Mouse (Mus musculus): ENCODE data around the gene E2f8.

DNA sequence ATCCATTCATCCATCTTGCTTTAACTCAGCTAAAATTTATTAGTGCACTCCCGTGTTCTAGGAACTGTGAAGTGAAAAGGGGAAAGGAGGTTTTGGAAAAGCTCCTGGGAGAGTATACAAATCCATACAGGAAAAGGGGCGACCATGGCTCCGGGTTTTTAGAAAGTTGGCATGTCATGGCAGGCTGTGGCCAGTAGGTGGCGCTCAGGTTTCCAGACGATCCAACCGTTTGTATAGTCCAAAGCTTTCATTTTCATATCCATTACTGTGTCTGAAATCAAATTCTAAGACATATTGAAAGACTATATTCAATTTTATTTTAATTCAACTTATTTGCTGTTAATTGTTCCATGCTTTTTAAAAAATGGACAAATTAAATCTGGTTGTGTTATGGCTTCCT, 12.8 kb upstream of the E2f8 start:
- no peak for TF ChIP-seq ZNF384 (IDR thresholded peaks at IDR 0.05; ENCODE audit: low read depth, low read length)
- TF ChIP-seq ZC3H11A (IDR thresholded peaks at IDR 0.05; ENCODE audit: borderline replicate concordance, low read depth, low read length), result no peak
- no peak for TF ChIP-seq HCFC1 (IDR thresholded peaks at IDR 0.05; ENCODE audit: borderline replicate concordance, insufficient read depth, low read length)
- no peak for TF ChIP-seq MAFK (IDR thresholded peaks at IDR 0.05; ENCODE audit: insufficient read depth, low read depth, low read length)
- no peak for TF ChIP-seq CHD2 (IDR thresholded peaks at IDR 0.05; ENCODE audit: low read depth, low read length)
